ENCODE assay signal across 28 mouse cellular contexts in genomic region chr7:46519148-46519547, GRCm38 (mm10).
DNase-seq lines count a peak whose midpoint lies in the region; ATAC-seq lines count a peak whose summit lies in the region.
"Had no signal": no experiment of that assay in that cellular context is flagged by ENCODE, and none has a peak within 500 bp of the region (broad histone marks: within the 10 kb centered on the region; RNA-seq: fewer than 3 reads in every experiment).

No protein-coding gene starts in this region.

- no peaks in the 10 kb centered on the region for H3K27me3 ChIP-seq in midbrain, embryonic 11.5 days (ENCODE audit: control insufficient read depth, insufficient read depth, low read length)
- no peaks in the 10 kb centered on the region for H3K27me3 ChIP-seq in midbrain, embryonic 10.5 days (ENCODE audit: low read depth, poor library complexity, severe bottlenecking)
- H3K27me3 ChIP-seq: embryonic facial prominence, embryonic 15.5 days; forebrain, embryonic 13.5 days; heart, embryonic 13.5 days; intestine, embryonic 15.5 days; liver, embryonic 12.5 days had no signal

- DNase-seq in frontal cortex, postnatal 25 days (ENCODE audit: low spot score in 2 of 2): no peak
- peak; percentile 47 for DNase-seq in midbrain, embryonic 11.5 days (ENCODE audit: low spot score, missing footprints)
- no peak for DNase-seq in midbrain, embryonic 10.5 days (ENCODE audit: low spot score)
- no peak for DNase-seq in urinary bladder, adult 2 months (ENCODE audit: low spot score)
- DNase-seq in kidney, adult 8-10 months: no peak
- DNase-seq: adrenal gland, postnatal 14 days; cerebellum, adult 18-20 months; cerebellum, postnatal 25 days; gastrocnemius, postnatal 10 days; heart, postnatal 10 days; kidney, adult 2 months; kidney, postnatal 4 days; left cerebral cortex, postnatal 4 days; liver, postnatal 0 days; lung, postnatal 36 days; right cerebral cortex, postnatal 4 days; thymus, adult 2 months; thymus, postnatal 36 days had no signal

- no peaks in the 10 kb centered on the region for H3K36me3 ChIP-seq in midbrain, embryonic 11.5 days (ENCODE audit: control insufficient read depth, insufficient read depth, low read length)
- H3K36me3 ChIP-seq in midbrain, embryonic 10.5 days: no peaks in the 10 kb centered on the region
- H3K36me3 ChIP-seq: embryonic facial prominence, embryonic 10.5 days; embryonic facial prominence, embryonic 15.5 days; heart, embryonic 13.5 days; intestine, embryonic 15.5 days; liver, embryonic 12.5 days had no signal

- H3K4me2 ChIP-seq in midbrain, embryonic 11.5 days: no peak overlapping the region
- H3K4me2 ChIP-seq: embryonic facial prominence, embryonic 15.5 days; forebrain, embryonic 13.5 days; heart, embryonic 13.5 days; intestine, embryonic 15.5 days; liver, embryonic 12.5 days had no signal

- no peak overlapping the region for H3K9ac ChIP-seq in midbrain, embryonic 11.5 days (ENCODE audit: low read length)
- H3K9ac ChIP-seq: embryonic facial prominence, embryonic 15.5 days; forebrain, embryonic 13.5 days; heart, embryonic 13.5 days; intestine, embryonic 15.5 days; liver, embryonic 12.5 days; liver, postnatal 0 days had no signal

- no peaks in the 10 kb centered on the region for H3K4me1 ChIP-seq in midbrain, embryonic 11.5 days (ENCODE audit: control insufficient read depth, insufficient read depth, low read length)
- H3K4me1 ChIP-seq in midbrain, embryonic 10.5 days: no peaks in the 10 kb centered on the region
- H3K4me1 ChIP-seq: embryonic facial prominence, embryonic 10.5 days; embryonic facial prominence, embryonic 15.5 days; heart, embryonic 13.5 days; intestine, embryonic 15.5 days; liver, embryonic 12.5 days had no signal

- 88% methylated on average over 11 of the region's 11 CpGs for WGBS in midbrain, embryonic 11.5 days
- WGBS in midbrain, embryonic 10.5 days: 86% methylated on average over 11 of the region's 11 CpGs

- H3K4me3 ChIP-seq in midbrain, embryonic 11.5 days (ENCODE audit: low read depth, low read length): no peak overlapping the region
- no peak overlapping the region for H3K4me3 ChIP-seq in midbrain, embryonic 10.5 days
- H3K4me3 ChIP-seq: embryonic facial prominence, embryonic 10.5 days; embryonic facial prominence, embryonic 15.5 days; forebrain, embryonic 13.5 days; heart, embryonic 13.5 days; intestine, embryonic 15.5 days; liver, embryonic 12.5 days had no signal

- H3K27ac ChIP-seq in midbrain, embryonic 11.5 days (ENCODE audit: low read depth, low read length): no peak overlapping the region
- H3K27ac ChIP-seq in midbrain, embryonic 10.5 days (replicated peaks): no peak overlapping the region
- H3K27ac ChIP-seq: embryonic facial prominence, embryonic 10.5 days; embryonic facial prominence, embryonic 15.5 days; forebrain, embryonic 13.5 days; heart, embryonic 13.5 days; intestine, embryonic 15.5 days; kidney, postnatal 0 days; liver, embryonic 12.5 days had no signal

- ATAC-seq in frontal cortex, adult (ENCODE audit: low TSS enrichment): peak; percentile 69; the same call in 1 of the 2 replicates
- ATAC-seq in midbrain, embryonic 11.5 days (ENCODE audit: low FRiP score): no peak
- ATAC-seq in megakaryocyte progenitor cell, adult 5-6 weeks (replicated peaks; ENCODE audit: poor library complexity): peak; percentile 42; the same call in 1 of the 2 replicates
- ATAC-seq: CD4-positive, CD25-positive, alpha-beta regulatory T cell, adult 4 months; forebrain, embryonic 13.5 days; intestine, embryonic 15.5 days; liver, embryonic 12.5 days; liver, postnatal 0 days had no signal

- H3K9me3 ChIP-seq in midbrain, embryonic 11.5 days (ENCODE audit: control insufficient read depth, low read length): no peaks in the 10 kb centered on the region
- H3K9me3 ChIP-seq in midbrain, embryonic 10.5 days (replicated peaks): no peaks in the 10 kb centered on the region
- H3K9me3 ChIP-seq: embryonic facial prominence, embryonic 10.5 days; embryonic facial prominence, embryonic 15.5 days; forebrain, embryonic 13.5 days; intestine, embryonic 15.5 days; liver, embryonic 12.5 days had no signal
